Mouse (Mus musculus): ENCODE results near the gene Timm8b. TPM values are rescaled to one million over a fixed set of nuclear protein-coding genes. Genes with fewer than 3 reads are reported as not detected.

Timm8b gene
- total and polyA plus RNA-seq, 2 experiments from 2014 or later: 193 to 404 TPM

DNA sequence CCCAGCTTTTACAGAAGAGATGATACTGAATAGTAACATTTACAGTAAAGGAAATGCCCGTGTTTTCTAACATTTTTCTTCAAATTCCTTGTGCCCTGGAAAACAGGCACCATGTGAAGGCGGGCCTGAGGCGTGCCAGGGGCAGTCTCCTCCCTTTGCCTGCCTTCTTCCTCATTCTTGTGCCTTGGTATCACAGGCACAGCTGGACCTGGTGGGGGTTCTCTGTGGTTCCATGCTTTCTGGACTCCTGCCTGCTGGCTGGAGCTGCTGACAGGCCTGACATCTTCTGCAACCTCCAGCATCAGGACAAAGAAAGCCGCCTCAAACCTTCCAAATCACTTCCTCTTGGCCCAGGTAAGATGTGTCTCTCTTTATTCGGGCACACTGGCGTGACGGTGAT is 38.5 kb upstream of the Timm8b start:
- H3K9me3 ChIP-seq (ENCODE audit: low read length): no peaks in the 10 kb centered on the region
- ATAC-seq (ENCODE audit: low FRiP score): no peak
- no peak overlapping the region for H3K9ac ChIP-seq (replicated peaks; ENCODE audit: low read length, poor library complexity, severe bottlenecking)
- H3K27me3 ChIP-seq (ENCODE audit: insufficient read depth, low read length): no peaks in the 10 kb centered on the region
- no peaks in the 10 kb centered on the region for H3K36me3 ChIP-seq (ENCODE audit: insufficient read depth, low read length)
- WGBS: 71% methylated on average over 7 of the region's 7 CpGs
- no peak overlapping the region for H3K27ac ChIP-seq (ENCODE audit: low read depth, low read length)
- no peak overlapping the region for H3K4me2 ChIP-seq (ENCODE audit: low read depth, low read length, poor library complexity, severe bottlenecking)
- no peaks in the 10 kb centered on the region for H3K4me1 ChIP-seq (ENCODE audit: insufficient read depth, low read length)
- TF ChIP-seq CTCF (IDR thresholded peaks at IDR 0.05): no peak
- no peak overlapping the region for H3K4me3 ChIP-seq (ENCODE audit: low read depth, low read length)
- no peak for DNase-seq (ENCODE audit: low spot score)

DNA sequence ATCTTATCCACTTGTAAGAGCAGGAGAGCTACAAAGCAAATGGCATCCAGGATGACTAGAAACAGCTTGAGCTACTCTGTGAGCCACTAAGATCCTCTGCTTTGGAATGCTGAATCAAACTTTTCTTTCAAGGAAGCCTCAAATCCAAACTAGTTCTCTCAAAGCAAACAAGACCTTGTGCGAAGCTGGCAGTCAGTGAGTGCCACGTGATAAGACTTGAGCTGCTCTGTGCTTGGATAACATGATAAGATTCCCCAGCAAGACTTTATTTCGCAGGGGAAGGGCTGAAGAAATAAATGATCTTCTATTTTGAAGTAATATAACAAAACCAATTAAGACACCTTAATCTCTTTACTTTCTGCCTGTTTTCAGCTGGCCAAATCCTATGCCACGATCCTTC is 37.8 kb upstream of the Timm8b start:
- Histone ChIP-seq H3K4me2 (ENCODE audit: low read depth, low read length, poor library complexity, severe bottlenecking) (no peak overlapping the region), H3K4me1 (ENCODE audit: insufficient read depth, low read length) (no peaks in the 10 kb centered on the region), H3K9me3 (ENCODE audit: low read length) (no peaks in the 10 kb centered on the region), H3K27ac (ENCODE audit: low read depth, low read length) (no peak overlapping the region), H3K4me3 (ENCODE audit: low read depth, low read length) (no peak overlapping the region), H3K9ac (replicated peaks; ENCODE audit: low read length, poor library complexity, severe bottlenecking) (no peak overlapping the region), H3K36me3 (ENCODE audit: insufficient read depth, low read length) (no peaks in the 10 kb centered on the region), H3K27me3 (ENCODE audit: insufficient read depth, low read length) (no peaks in the 10 kb centered on the region)
- TF ChIP-seq CTCF (IDR thresholded peaks at IDR 0.05): no peak
- 70% methylated on average over 4 of the region's 4 CpGs for WGBS
- ATAC-seq (ENCODE audit: low FRiP score) (no peak), DNase-seq (ENCODE audit: low spot score) (no peak)

DNA sequence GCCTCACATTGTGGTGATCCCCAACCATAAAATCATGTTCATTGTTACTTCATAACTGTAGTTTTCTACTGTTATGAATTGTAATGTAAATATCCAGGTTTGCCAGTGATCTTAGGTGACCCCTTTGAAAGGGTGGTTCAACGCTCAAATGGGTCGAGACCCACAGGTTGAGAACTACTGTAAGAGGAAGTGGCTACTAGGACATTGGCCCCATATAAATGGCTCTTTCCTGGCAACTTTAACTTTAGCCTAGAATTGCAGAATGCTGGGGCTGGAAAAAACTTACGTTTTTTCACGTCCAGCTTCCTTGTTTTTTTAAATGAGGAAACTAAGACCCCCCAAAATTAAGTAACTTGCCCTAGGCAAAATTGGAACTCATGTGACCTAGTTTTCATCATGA is 36.3 kb upstream of the Timm8b start:
- Histone ChIP-seq H3K4me2 (ENCODE audit: low read depth, low read length, poor library complexity, severe bottlenecking) (no peak overlapping the region), H3K4me3 (ENCODE audit: low read depth, low read length) (no peak overlapping the region), H3K9me3 (ENCODE audit: low read length) (no peaks in the 10 kb centered on the region), H3K4me1 (ENCODE audit: insufficient read depth, low read length) (no peaks in the 10 kb centered on the region), H3K27ac (ENCODE audit: low read depth, low read length) (no peak overlapping the region), H3K36me3 (ENCODE audit: insufficient read depth, low read length) (no peaks in the 10 kb centered on the region), H3K9ac (replicated peaks; ENCODE audit: low read length, poor library complexity, severe bottlenecking) (no peak overlapping the region), H3K27me3 (ENCODE audit: insufficient read depth, low read length) (no peaks in the 10 kb centered on the region)
- TF ChIP-seq CTCF (IDR thresholded peaks at IDR 0.05): no peak
- WGBS: 90% methylated on average over 4 of the region's 4 CpGs
- no peak for ATAC-seq (ENCODE audit: low FRiP score)
- DNase-seq (ENCODE audit: low spot score): no peak

DNA sequence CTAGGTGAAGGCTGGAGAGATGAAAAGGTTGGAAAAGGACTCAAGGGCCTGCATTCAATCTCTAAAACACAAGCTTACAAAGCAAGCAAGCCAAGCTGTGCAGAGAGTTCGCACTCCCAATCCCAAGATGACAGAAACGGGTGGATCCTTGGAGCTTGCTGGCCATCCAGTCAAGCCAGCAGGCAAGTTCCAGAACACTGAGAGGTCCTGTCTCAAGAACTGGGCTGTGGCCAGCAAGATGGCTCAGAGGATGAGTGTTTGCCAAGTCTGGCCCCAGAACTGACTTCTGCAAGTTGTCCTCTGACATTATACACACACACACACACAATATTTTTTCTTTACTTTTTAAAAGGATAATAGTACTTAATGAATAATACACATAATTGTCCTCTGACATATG is 35.8 kb upstream of the Timm8b start:
- Histone ChIP-seq H3K9me3 (ENCODE audit: low read length) (no peaks in the 10 kb centered on the region), H3K27ac (ENCODE audit: low read depth, low read length) (no peak overlapping the region), H3K36me3 (ENCODE audit: insufficient read depth, low read length) (no peaks in the 10 kb centered on the region), H3K9ac (replicated peaks; ENCODE audit: low read length, poor library complexity, severe bottlenecking) (no peak overlapping the region), H3K27me3 (ENCODE audit: insufficient read depth, low read length) (no peaks in the 10 kb centered on the region), H3K4me1 (ENCODE audit: insufficient read depth, low read length) (no peaks in the 10 kb centered on the region), H3K4me2 (ENCODE audit: low read depth, low read length, poor library complexity, severe bottlenecking) (no peak overlapping the region), H3K4me3 (ENCODE audit: low read depth, low read length) (no peak overlapping the region)
- WGBS: 77% methylated on average over 2 of the region's 2 CpGs
- DNase-seq (ENCODE audit: low spot score) (no peak), ATAC-seq (ENCODE audit: low FRiP score) (no peak)
- TF ChIP-seq CTCF (IDR thresholded peaks at IDR 0.05): no peak

DNA sequence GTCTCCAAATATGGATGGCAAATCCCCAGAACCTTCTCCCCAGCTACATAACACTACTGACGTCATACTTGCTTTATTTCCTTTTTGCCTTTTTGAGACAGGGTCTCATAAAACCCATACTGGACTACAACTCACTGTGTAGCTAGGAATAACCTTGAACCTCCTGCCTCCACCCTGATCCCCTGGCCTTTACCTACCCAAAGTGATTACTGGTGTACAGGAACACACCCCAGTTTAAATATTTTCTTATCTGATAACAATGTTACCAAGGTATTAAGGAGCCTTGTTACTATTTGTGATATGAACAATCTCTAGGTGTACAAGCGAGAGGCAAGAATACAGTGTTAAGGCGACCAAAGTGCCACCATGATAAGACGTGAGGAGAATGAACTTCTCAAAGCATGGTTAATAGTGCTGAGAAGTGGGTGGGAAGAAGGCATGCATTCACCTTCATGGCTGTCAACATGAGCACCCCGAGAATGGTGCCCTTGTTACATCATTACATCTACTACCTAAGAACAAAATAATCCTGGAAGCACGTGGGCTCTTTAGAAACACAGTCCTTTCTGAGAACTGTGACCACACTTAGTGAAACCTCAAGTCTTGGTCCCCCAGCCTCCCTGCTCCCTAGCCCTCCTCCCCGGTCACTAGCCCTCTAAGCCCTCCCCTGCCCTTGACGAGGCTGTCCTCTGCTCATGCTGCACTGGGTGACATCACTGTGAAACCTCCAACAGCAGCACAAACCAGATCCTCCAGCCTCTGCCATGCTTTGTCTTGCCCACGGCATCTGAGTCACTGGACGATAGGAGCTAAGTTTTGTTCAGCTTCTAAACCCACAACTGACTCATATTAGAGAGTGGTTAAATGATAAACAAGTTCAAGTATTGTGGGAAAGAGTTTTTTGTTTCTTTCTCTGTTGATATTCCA is 33.8 kb upstream of the Timm8b start:
- no peak overlapping the region for H3K9ac ChIP-seq (replicated peaks; ENCODE audit: low read length, poor library complexity, severe bottlenecking)
- 82% methylated on average over 10 of the region's 10 CpGs for WGBS
- DNase-seq (ENCODE audit: low spot score) (no peak), ATAC-seq (ENCODE audit: low FRiP score) (no peak)
- no peak overlapping the region for H3K4me3 ChIP-seq (ENCODE audit: low read depth, low read length)
- H3K4me2 ChIP-seq (ENCODE audit: low read depth, low read length, poor library complexity, severe bottlenecking): no peak overlapping the region
- no peaks in the 10 kb centered on the region for H3K4me1 ChIP-seq (ENCODE audit: insufficient read depth, low read length)
- no peaks in the 10 kb centered on the region for H3K36me3 ChIP-seq (ENCODE audit: insufficient read depth, low read length)
- no peak for TF ChIP-seq CTCF (IDR thresholded peaks at IDR 0.05)
- H3K27ac ChIP-seq (ENCODE audit: low read depth, low read length): no peak overlapping the region
- no peaks in the 10 kb centered on the region for H3K9me3 ChIP-seq (ENCODE audit: low read length)
- no peaks in the 10 kb centered on the region for H3K27me3 ChIP-seq (ENCODE audit: insufficient read depth, low read length)

DNA sequence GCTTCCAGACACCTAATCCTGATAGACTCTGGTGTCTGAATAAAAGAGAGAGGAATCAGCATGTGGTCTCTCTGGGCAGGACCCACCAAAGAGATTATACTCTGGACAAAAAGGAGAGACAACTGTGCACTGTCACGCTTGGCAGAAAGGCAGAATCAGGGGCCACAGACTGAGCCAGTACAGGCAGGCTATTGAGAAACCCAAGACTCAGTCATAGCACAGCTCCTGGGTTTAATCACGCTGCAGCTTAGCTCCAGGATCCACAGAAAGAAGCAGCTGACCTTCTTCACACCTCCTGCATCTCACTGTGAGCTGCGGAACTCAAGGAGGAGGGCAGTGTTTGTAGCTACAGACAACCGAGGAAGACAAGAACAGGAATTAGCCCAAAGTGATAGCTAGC is 23.3 kb upstream of the Timm8b start:
- TF ChIP-seq CTCF (IDR thresholded peaks at IDR 0.05): no peak
- WGBS: 12% methylated on average over 4 of the region's 4 CpGs
- H3K4me3 ChIP-seq (ENCODE audit: low read depth, low read length): no peak overlapping the region
- H3K27me3 ChIP-seq (ENCODE audit: insufficient read depth, low read length): no peaks in the 10 kb centered on the region
- no peaks in the 10 kb centered on the region for H3K4me1 ChIP-seq (ENCODE audit: insufficient read depth, low read length)
- DNase-seq (ENCODE audit: low spot score): no peak
- no peak for ATAC-seq (ENCODE audit: low FRiP score)
- no peak overlapping the region for H3K27ac ChIP-seq (ENCODE audit: low read depth, low read length)
- H3K36me3 ChIP-seq (ENCODE audit: insufficient read depth, low read length): no peaks in the 10 kb centered on the region
- no peak overlapping the region for H3K9ac ChIP-seq (replicated peaks; ENCODE audit: low read length, poor library complexity, severe bottlenecking)
- H3K9me3 ChIP-seq (ENCODE audit: low read length): no peaks in the 10 kb centered on the region
- H3K4me2 ChIP-seq (ENCODE audit: low read depth, low read length, poor library complexity, severe bottlenecking): no peak overlapping the region
